ENCODE assay signal across 14 mouse cellular contexts in the genomic region with DNA sequence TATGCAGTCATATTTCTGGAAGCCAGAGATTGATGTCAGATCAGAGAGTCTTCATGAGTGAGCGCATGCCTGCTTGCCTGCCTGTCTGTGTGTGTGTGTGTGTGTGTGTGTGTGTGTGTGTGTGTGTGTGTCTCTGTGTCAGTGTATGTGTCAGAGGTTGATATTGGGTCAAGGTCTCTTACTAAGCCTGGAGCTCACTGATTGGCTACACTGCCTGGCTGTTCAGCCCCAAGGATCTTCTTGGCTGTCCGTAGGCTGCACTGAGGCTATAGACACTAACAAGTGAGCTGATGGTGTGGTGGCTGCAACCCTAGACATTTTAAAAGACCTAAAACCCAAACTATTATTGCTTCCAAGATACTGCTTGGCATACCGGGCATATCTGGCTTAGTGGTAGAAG. TPM values are rescaled to one million over a fixed set of nuclear protein-coding genes. Genes with fewer than 3 reads are reported as not detected.
"Had no signal": no experiment of that assay in that cellular context is flagged by ENCODE, and none has a peak within 500 bp of the region (broad histone marks: within the 10 kb centered on the region; RNA-seq: fewer than 3 reads in every experiment).

No protein-coding gene starts in this region.

- DNase-seq: gastrocnemius, postnatal 14 days; gastrocnemius, postnatal 36 days; heart, adult 18-20 months; heart, postnatal 10 days; heart, postnatal 36 days; kidney, adult 11 months; kidney, adult 2 months; kidney, adult 9 months; kidney, postnatal 14 days; kidney, postnatal 36 days; layer of hippocampus, adult 9-11 months; liver, embryonic 13.5 days; liver, postnatal 0 days had no signal

RNA-seq across cellular contexts. Expression of a gene that starts 58.6 kb away (rescaled TPM):
- total RNA-seq: hematopoietic stem cell, adult 5-6 weeks had no signal
